Mouse (Mus musculus) heart, postnatal 36 days (tissue): ENCODE results near the gene Mknk2. TPM values are rescaled to one million over a fixed set of nuclear protein-coding genes. Genes with fewer than 3 reads are reported as not detected.

Source experiments
- DNase-seq, 2 experiments: peaks; one replicate each; pipeline ENCODE4 v3.0.0; 2021 to 2022
- intact Hi-C: fragments of 180-260 bp; cut with DNase I; formaldehyde crosslinking; loops from one replicate; pipeline ENCODE4 v1.15.1; 2025
- total RNA-seq, 2 experiments: library from RNA; stranded (reverse); gene quantifications; 2 replicates each; pipeline ENCODE4 v1.2.3; 2021

Mknk2 gene
- total RNA-seq, 2 experiments from 2014 or later, result 223 to 233 TPM

- intact Hi-C loops, result loop anchor here (10.0 kb wide), 1 partner anchor 700 kb away; the partner anchor contains the start of gene Abca7
- no peak for DNase-seq
These were observed 16.4 kb upstream of the Mknk2 start for GRCm38 (mm10) chr10:80694159-80694938.

- intact Hi-C loops, result loop anchor here (10.0 kb wide), 1 partner anchor 699 kb away; the partner anchor contains the start of gene Abca7
- no peak for DNase-seq
These were observed 15.6 kb upstream of the Mknk2 start for GRCm38 (mm10) chr10:80693401-80694045.

- DNase-seq, result peak in 1 of 2 experiments; percentile 28
- intact Hi-C loops, result loop anchor here (10.0 kb wide), 1 partner anchor 698 kb away; the partner anchor contains the start of gene Abca7
These were observed 14.6 kb upstream of the Mknk2 start for GRCm38 (mm10) chr10:80692249-80693165.

- intact Hi-C loops, result loop anchor here (1.0 kb wide), 1 partner anchor 122 kb away; no protein-coding TSS in a partner anchor
- peak; percentile 68 to 74 for DNase-seq
These were observed 9.9 kb upstream of the Mknk2 start for GRCm38 (mm10) chr10:80687850-80688249.

GRCm38 (mm10) chr10:80686617-80687016 is 8.7 kb upstream of the Mknk2 start:
- intact Hi-C loops, result no loop called here
- no peak for DNase-seq

- intact Hi-C loops, result loop anchor here (1.0 to 2.0 kb wide), 2 partner anchors 26 to 74 kb away; no protein-coding TSS in a partner anchor
- no peak for DNase-seq
These were observed 7.1 kb upstream of the Mknk2 start for GRCm38 (mm10) chr10:80684984-80685383.

GRCm38 (mm10) chr10:80684214-80684613 is 6.3 kb upstream of the Mknk2 start:
- DNase-seq, result peak; percentile 69 to 72
- intact Hi-C loops, result loop anchor here (1.0 to 2.0 kb wide), 2 partner anchors 25 to 73 kb away; no protein-coding TSS in a partner anchor

- intact Hi-C loops, result loop anchor here (1.0 to 2.0 kb wide), 2 partner anchors 24 to 73 kb away; no protein-coding TSS in a partner anchor
- DNase-seq, result no peak
These were observed 5.7 kb upstream of the Mknk2 start for GRCm38 (mm10) chr10:80683647-80684046.

GRCm38 (mm10) chr10:80682003-80682402 is 4.1 kb upstream of the Mknk2 start:
- intact Hi-C loops, result no loop called here

GRCm38 (mm10) chr10:80680260-80680696 is 2.4 kb upstream of the Mknk2 start:
- intact Hi-C loops, result loop anchor here (2.0 kb wide), 1 partner anchor 21 kb away; the partner anchor contains the start of gene Mob3a

More at GRCm38 (mm10) chr10:80682003-80682402, 4.1 kb upstream of the Mknk2 start:
- no peak for DNase-seq

GRCm38 (mm10) chr10:80679556-80680259 is 1.8 kb upstream of the Mknk2 start:
- intact Hi-C loops, result loop anchor here (2.0 kb wide), 2 partner anchors 15 to 21 kb away; partner anchors contain the start of gene Mob3a
- DNase-seq, result no peak

More at GRCm38 (mm10) chr10:80680260-80680696, 2.4 kb upstream of the Mknk2 start:
- no peak for DNase-seq

GRCm38 (mm10) chr10:80678601-80679377 is 877 bp upstream of the Mknk2 start:
- intact Hi-C loops, result loop anchor here (2.0 kb wide), 1 partner anchor 14 kb away; no protein-coding TSS in a partner anchor
- DNase-seq, result no peak

- DNase-seq, result no peak
- intact Hi-C loops, result no loop called here
These were observed 610 bp downstream of the Mknk2 start for GRCm38 (mm10) chr10:80677128-80677875.

GRCm38 (mm10) chr10:80676198-80676928 is 1.5 kb downstream of the Mknk2 start:
- DNase-seq, result peak; percentile 99
- intact Hi-C loops, result no loop called here

GRCm38 (mm10) chr10:80675405-80676197 is 2.3 kb downstream of the Mknk2 start:
- no peak for DNase-seq

GRCm38 (mm10) chr10:80674851-80675404 is 3.0 kb downstream of the Mknk2 start:
- intact Hi-C loops, result loop anchor here (1.0 kb wide), 1 partner anchor 10 kb away; no protein-coding TSS in a partner anchor
- no peak for DNase-seq

More at GRCm38 (mm10) chr10:80675405-80676197, 2.3 kb downstream of the Mknk2 start:
- intact Hi-C loops, result no loop called here
